Mouse (Mus musculus) intestine, embryonic 15.5 days (tissue): Measurements from ENCODE around the gene Amigo1. TPM values are rescaled to one million over a fixed set of nuclear protein-coding genes. Genes with fewer than 3 reads are reported as not detected.
A peak's percentile ranks its signal among the peaks of the same experiment; 100 is the strongest.

Experiments used
- ATAC-seq: fragments of 200-750 bp; cut with Nextera tagmentation; 2 replicates; pipeline ENCODE4 v1.8.0; 2017; ENCODE audit warnings: moderate TSS enrichment, moderate library complexity
- H3K27ac ChIP-seq: fragments of 300-500 bp; sonication (generic); 2 replicates; pipeline ENCODE4 v1.5.1; 2015; ENCODE audit warnings: mild to moderate bottlenecking, inconsistent platforms
- H3K27me3 ChIP-seq: fragments of 300-500 bp; sonication (generic); replicated peaks from 2 replicates; pipeline ENCODE4 v1.6.1; 2015; ENCODE audit warnings: inconsistent platforms
- H3K36me3 ChIP-seq: fragments of 300-500 bp; sonication (generic); 2 replicates; pipeline ENCODE4 v1.6.1; 2015; ENCODE audit warnings: inconsistent platforms
- H3K4me1 ChIP-seq: fragments of 300-500 bp; sonication (generic); replicated peaks from 2 replicates; pipeline ENCODE4 v1.6.1; 2015; ENCODE audit warnings: inconsistent platforms
- H3K4me2 ChIP-seq: fragments of 300-500 bp; sonication (generic); replicated peaks from 2 replicates; pipeline ENCODE4 v1.6.1; 2015; ENCODE audit warnings: mild to moderate bottlenecking, inconsistent platforms
- H3K4me3 ChIP-seq: fragments of 300-500 bp; sonication (generic); replicated peaks from 2 replicates; pipeline ENCODE4 v1.5.1; 2015; ENCODE audit warnings: inconsistent platforms
- H3K9ac ChIP-seq: fragments of 300-500 bp; sonication (generic); 2 replicates; pipeline ENCODE4 v1.6.1; 2015; ENCODE audit warnings: inconsistent platforms
- H3K9me3 ChIP-seq: fragments of 300-500 bp; sonication (generic); 2 replicates; pipeline ENCODE4 v1.6.1; 2016; ENCODE audit warnings: inconsistent platforms
- WGBS: fragments of 180-500 bp; shearing (Covaris S2); methylation state at CpG from one replicate; pipeline ENCODE4 v1.1.7; 2015; 5-methylcytosine and 5-hydroxymethylcytosine counted together
- polyA plus RNA-seq: library from polyadenylated mRNA; unstranded; fragments of >200 nt; fragmentation: Nextera tagmentation; extraction: Ambion mirVana; gene quantifications from 2 replicates; pipeline ENCODE4 v1.2.1, GENCODE M21; 2015

Amigo1 gene
- polyA plus RNA-seq, 1 experiment from 2014 or later = 3.9 TPM

DNA sequence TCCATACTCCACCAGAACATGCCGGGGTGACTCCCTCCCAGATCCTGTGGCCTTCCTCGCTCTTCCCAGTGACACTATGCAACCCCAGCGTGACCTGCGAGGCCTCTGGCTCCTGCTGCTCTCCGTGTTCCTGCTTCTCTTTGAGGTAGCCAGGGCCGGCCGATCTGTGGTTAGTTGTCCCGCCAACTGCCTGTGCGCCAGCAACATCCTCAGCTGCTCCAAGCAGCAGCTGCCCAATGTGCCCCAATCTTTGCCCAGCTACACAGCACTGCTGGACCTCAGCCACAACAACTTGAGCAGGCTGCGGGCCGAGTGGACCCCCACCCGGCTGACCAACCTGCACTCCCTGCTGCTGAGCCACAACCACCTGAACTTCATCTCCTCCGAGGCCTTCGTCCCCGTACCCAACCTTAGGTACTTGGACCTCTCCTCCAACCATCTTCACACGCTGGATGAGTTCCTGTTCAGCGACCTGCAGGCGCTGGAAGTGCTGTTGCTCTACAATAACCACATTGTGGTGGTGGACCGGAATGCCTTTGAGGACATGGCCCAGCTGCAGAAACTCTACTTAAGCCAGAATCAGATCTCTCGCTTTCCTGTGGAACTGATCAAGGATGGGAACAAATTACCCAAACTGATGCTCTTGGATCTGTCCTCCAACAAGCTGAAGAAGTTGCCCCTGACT is 1.1 kb downstream of the Amigo1 start:
- Histone ChIP-seq H3K4me2 (peak overlapping the region; percentile 94), H3K9ac (no peak overlapping the region; the same call in 1 of the 2 replicates)
- ATAC-seq = 0 out of 2 replicates have a peak, but pooled peaks have one; percentile 2

GRCm38 (mm10) chr3:108188716-108189490 is 2.8 kb downstream of the Amigo1 start:
- Histone ChIP-seq H3K4me2 (no peak overlapping the region), H3K36me3 (no peaks in the 10 kb centered on the region), H3K4me1 (peaks cover 23% of the 10 kb centered on the region), H3K9me3 (no peaks in the 10 kb centered on the region), H3K4me3 (no peak overlapping the region), H3K27me3 (no peaks in the 10 kb centered on the region), H3K27ac (no peak overlapping the region), H3K9ac (no peak overlapping the region)
- WGBS = 73% methylated on average over 9 of the region's 9 CpGs
- no peak for ATAC-seq

More for the DNA sequence above, 1.1 kb downstream of the Amigo1 start:
- Histone ChIP-seq H3K9me3 (no peaks in the 10 kb centered on the region), H3K27ac (no peak overlapping the region), H3K4me1 (peaks cover 19% of the 10 kb centered on the region), H3K4me3 (peak overlapping the region; percentile 71; the same call in 1 of the 2 replicates), H3K36me3 (no peaks in the 10 kb centered on the region), H3K27me3 (no peaks in the 10 kb centered on the region)
- 74% methylated on average over 20 of the region's 20 CpGs for WGBS

GRCm38 (mm10) chr3:108189897-108190296 is 3.8 kb downstream of the Amigo1 start:
- 18% methylated on average over 5 of the region's 5 CpGs for WGBS
- H3K4me2 ChIP-seq = peak overlapping the region; percentile 29
- H3K36me3 ChIP-seq = no peaks in the 10 kb centered on the region
- H3K9me3 ChIP-seq = no peaks in the 10 kb centered on the region
- ATAC-seq = no peak
- peaks cover 23% of the 10 kb centered on the region for H3K4me1 ChIP-seq
- 0 out of 2 replicates have a peak overlapping the region, but pooled peaks have one; percentile 24 for H3K27ac ChIP-seq
- no peak overlapping the region for H3K9ac ChIP-seq
- H3K27me3 ChIP-seq = no peaks in the 10 kb centered on the region
- H3K4me3 ChIP-seq = no peak overlapping the region

DNA sequence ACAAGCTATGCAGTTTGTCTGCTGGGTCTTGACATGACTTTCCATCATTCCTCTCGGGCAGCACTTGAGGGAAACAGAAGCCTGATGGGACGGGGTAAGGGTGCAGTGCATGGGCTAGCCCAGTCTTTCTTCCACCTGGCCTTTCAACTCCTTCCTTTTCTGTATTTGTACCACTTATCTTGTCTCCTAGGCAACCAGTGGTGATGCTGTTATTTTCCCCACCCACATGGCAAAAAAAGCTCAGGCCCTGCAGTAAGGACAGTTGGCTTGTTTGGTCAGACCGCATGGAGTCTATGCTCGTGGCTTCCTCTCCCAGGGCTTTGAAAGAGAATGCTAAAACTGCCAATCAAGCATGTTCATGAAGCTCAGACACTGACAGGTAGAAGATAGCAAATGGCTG is 7.6 kb downstream of the Amigo1 start:
- Histone ChIP-seq H3K4me2 (no peak overlapping the region), H3K27ac (no peak overlapping the region)
- 45% methylated on average over 4 of the region's 4 CpGs for WGBS

DNA sequence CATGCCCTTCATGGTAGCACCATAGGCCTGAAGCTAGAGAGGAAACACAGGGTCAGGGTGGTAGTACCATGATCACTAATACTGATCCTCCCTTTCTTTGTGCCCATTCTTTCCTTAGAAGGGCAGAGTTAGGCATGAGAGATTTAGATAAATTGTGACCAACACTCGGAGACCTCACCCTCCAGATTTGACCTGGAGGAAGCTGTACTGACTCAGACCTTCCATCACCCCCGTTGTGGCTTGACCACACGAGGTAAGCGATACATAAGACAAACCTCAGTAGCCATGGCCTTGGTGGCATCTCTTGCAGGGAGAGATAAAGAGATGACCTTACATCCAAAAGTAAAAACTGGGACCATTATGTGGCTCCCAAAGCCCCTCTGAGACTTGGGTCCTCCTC is 9.2 kb downstream of the Amigo1 start:
- Histone ChIP-seq H3K36me3 (no peaks in the 10 kb centered on the region), H3K4me3 (no peak overlapping the region), H3K27ac (no peak overlapping the region), H3K27me3 (no peaks in the 10 kb centered on the region), H3K9ac (no peak overlapping the region), H3K4me1 (peaks cover 20% of the 10 kb centered on the region), H3K9me3 (no peaks in the 10 kb centered on the region), H3K4me2 (no peak overlapping the region)
- 88% methylated on average over 4 of the region's 4 CpGs for WGBS
- ATAC-seq = no peak

More for the DNA sequence above, 7.6 kb downstream of the Amigo1 start:
- no peaks in the 10 kb centered on the region for H3K9me3 ChIP-seq
- no peaks in the 10 kb centered on the region for H3K36me3 ChIP-seq
- H3K9ac ChIP-seq = no peak overlapping the region
- H3K4me1 ChIP-seq = peaks cover 26% of the 10 kb centered on the region
- H3K4me3 ChIP-seq = no peak overlapping the region
- ATAC-seq = no peak
- H3K27me3 ChIP-seq = no peaks in the 10 kb centered on the region

- Histone ChIP-seq H3K4me1 (peaks cover 20% of the 10 kb centered on the region), H3K4me3 (no peak overlapping the region), H3K36me3 (no peaks in the 10 kb centered on the region), H3K27ac (no peak overlapping the region), H3K9me3 (no peaks in the 10 kb centered on the region), H3K9ac (no peak overlapping the region), H3K27me3 (no peaks in the 10 kb centered on the region), H3K4me2 (no peak overlapping the region)
- no peak for ATAC-seq
- 80% methylated on average over 7 of the region's 7 CpGs for WGBS
Observed at GRCm38 (mm10) chr3:108195941-108196590, 9.9 kb downstream of the Amigo1 start.

DNA sequence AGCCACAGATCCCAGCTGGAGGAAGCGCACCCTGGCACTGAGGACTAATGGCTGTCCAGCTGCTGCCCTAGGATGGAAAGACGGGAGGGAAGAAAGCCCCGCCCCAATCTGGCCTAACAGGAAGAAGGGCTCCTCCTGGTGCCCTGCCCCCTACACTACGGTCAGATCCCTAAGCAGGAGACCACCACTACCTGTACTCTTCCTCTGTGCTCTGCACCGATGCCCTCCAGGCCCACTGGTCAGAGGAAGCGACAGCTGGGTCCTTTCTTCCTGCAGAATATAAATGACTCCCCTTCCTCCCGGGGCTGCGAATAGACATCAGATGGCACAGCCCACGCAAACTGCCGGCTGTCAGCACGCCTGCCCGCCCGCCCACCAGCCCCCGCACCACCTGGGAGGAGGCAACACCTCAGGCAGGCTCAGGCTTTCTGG is 10.9 kb downstream of the Amigo1 start:
- H3K4me3 ChIP-seq = no peak overlapping the region
- H3K27me3 ChIP-seq = no peaks in the 10 kb centered on the region
- no peaks in the 10 kb centered on the region for H3K9me3 ChIP-seq
- H3K9ac ChIP-seq = no peak overlapping the region
- H3K36me3 ChIP-seq = no peaks in the 10 kb centered on the region
- H3K4me1 ChIP-seq = peaks cover 20% of the 10 kb centered on the region
- 18% methylated on average over 14 of the region's 14 CpGs for WGBS
- peak overlapping the region; percentile 36; the same call in 1 of the 2 replicates for H3K27ac ChIP-seq
- H3K4me2 ChIP-seq = peak overlapping the region; percentile 9; the same call in 1 of the 2 replicates
- ATAC-seq = no peak

GRCm38 (mm10) chr3:108199231-108199630 is 13.1 kb downstream of the Amigo1 start:
- Histone ChIP-seq H3K4me1 (peaks cover 16% of the 10 kb centered on the region), H3K27ac (no peak overlapping the region), H3K27me3 (no peaks in the 10 kb centered on the region), H3K4me3 (0 out of 2 replicates have a peak overlapping the region, but pooled peaks have one; percentile 64), H3K9me3 (no peaks in the 10 kb centered on the region), H3K4me2 (peak overlapping the region; percentile 69; the same call in 1 of the 2 replicates), H3K9ac (no peak overlapping the region), H3K36me3 (peaks cover 9% of the 10 kb centered on the region; the same call in 1 of the 2 replicates)
- ATAC-seq = no peak
- 96% methylated on average over 6 of the region's 6 CpGs for WGBS

DNA sequence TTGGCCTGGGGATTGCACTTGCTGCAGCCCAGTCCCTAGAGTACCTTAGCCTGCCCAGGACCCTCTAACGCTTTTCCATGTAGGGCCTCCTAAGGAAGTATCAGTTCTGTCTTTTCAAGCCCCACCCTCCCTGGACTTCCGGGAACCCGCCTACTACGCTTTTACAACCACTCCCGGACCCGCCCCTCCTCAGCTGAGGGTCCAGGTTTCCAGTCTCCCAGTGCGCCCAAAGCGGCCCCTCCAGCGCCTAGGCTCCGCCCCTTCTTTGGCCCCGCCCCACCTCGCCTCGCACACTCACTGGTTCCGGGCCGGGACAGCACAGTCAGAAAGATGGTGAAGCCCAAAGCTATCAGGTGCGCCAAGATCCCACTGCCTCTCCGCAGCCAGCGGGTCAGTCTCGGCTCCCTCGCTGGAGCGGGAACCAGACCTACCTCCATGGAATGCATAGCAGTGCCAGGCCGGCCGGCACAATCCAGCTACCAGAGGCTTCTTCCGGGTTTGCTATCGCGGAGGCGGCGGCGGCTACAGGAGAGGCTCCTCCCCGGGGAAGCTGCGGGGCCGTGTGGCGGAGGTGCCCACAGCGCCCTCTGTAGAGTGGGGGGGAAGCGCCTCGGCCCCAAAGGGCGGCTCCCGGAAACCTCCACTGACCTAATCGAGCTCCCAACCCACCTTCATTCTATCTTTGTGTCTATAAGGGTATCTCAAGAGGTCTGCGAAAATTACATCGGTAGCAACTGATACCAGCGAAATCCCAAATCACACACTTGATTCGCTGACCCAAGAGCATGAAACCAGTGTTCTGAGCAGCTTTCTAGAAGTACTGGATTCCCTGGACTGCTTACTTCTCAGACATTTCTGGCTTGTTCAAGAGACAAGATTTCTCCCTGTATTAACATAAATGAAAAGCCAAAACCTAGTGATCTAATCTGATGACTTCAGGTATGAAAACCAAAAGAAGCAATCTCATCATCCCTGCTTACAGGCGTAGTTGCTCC is 14.5 kb downstream of the Amigo1 start, which contains the start of gene Cyb561d1:
Gene Cyb561d1 (minus strand): TSS at position 884 of the 995 bp plus-strand sequence.
- ATAC-seq = peak; percentile 97
- WGBS = 2% methylated on average over 44 of the region's 44 CpGs
- Histone ChIP-seq H3K4me2 (peak within 1 kb of the TSS; percentile 69), H3K27me3 (no peaks in the 10 kb centered on the region), H3K9ac (peak within 1 kb of the TSS; percentile 57), H3K9me3 (no peaks in the 10 kb centered on the region), H3K36me3 (peaks cover 9% of the 10 kb centered on the region; the same call in 1 of the 2 replicates), H3K4me3 (peak within 1 kb of the TSS; percentile 64), H3K27ac (peak within 1 kb of the TSS; percentile 91), H3K4me1 (peaks cover 16% of the 10 kb centered on the region)

- Histone ChIP-seq H3K4me3 (no peak overlapping the region), H3K4me1 (peaks cover 12% of the 10 kb centered on the region), H3K27ac (no peak overlapping the region; the same call in 1 of the 2 replicates), H3K9ac (no peak overlapping the region), H3K9me3 (no peaks in the 10 kb centered on the region), H3K4me2 (no peak overlapping the region), H3K27me3 (no peaks in the 10 kb centered on the region), H3K36me3 (peaks cover 13% of the 10 kb centered on the region)
- no peak for ATAC-seq
Observed at GRCm38 (mm10) chr3:108202506-108202905, 16.4 kb downstream of the Amigo1 start.

DNA sequence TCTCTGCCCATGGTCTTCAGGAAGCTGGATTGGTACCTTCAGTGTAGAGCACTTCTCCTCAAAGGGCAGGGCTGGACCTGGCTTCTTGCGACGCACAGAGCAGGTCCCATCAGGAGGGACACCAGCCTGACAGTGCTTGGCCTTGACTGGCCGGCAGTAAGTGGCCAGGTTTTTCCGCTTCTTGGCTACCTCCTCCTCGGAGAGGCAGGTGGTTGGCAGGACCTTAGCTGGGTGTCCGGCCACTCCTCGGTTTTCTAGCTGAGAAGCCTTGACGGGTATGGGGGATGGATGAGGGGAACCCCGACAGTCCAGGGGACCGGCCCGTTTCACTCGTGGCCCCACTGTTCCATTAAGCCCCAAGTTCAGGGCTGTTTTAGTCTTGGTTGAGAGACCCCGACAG is 17.1 kb downstream of the Amigo1 start:
- H3K27me3 ChIP-seq = no peaks in the 10 kb centered on the region
- H3K9me3 ChIP-seq = no peaks in the 10 kb centered on the region
- H3K9ac ChIP-seq = no peak overlapping the region
- ATAC-seq = no peak
- no peak overlapping the region for H3K4me2 ChIP-seq
- H3K27ac ChIP-seq = no peak overlapping the region
- H3K36me3 ChIP-seq = peaks cover 16% of the 10 kb centered on the region
- no peak overlapping the region for H3K4me3 ChIP-seq
- WGBS = 94% methylated on average over 13 of the region's 13 CpGs
- peaks cover 15% of the 10 kb centered on the region for H3K4me1 ChIP-seq
